Mouse (Mus musculus) neural tube, embryonic 12.5 days (tissue): ENCODE results near the gene Slc4a4. TPM values are rescaled to one million over a fixed set of nuclear protein-coding genes. Genes with fewer than 3 reads are reported as not detected.

ENCODE experiments used
- ATAC-seq: fragments of 200-750 bp; cut with Nextera tagmentation; 2 replicates; pipeline ENCODE4 v1.8.0; 2017; ENCODE audit warnings: low read depth, mild to moderate bottlenecking, moderate TSS enrichment, moderate library complexity; ENCODE audit not compliant: low FRiP score
- H3K27ac ChIP-seq: fragments of 300-500 bp; sonication (generic); 2 replicates; pipeline ENCODE4 v1.5.1; 2016
- H3K27me3 ChIP-seq: fragments of 300-500 bp; sonication (generic); replicated peaks from 2 replicates; pipeline ENCODE4 v1.6.1; 2016; ENCODE audit warnings: mild to moderate bottlenecking
- H3K36me3 ChIP-seq: fragments of 300-500 bp; sonication (generic); 2 replicates; pipeline ENCODE4 v1.6.1; 2016; ENCODE audit warnings: mild to moderate bottlenecking
- H3K4me1 ChIP-seq: fragments of 300-500 bp; sonication (generic); 2 replicates; pipeline ENCODE4 v1.6.1; 2016
- H3K4me2 ChIP-seq: fragments of 300-500 bp; sonication (generic); replicated peaks from 2 replicates; pipeline ENCODE4 v1.6.1; 2016; ENCODE audit warnings: mild to moderate bottlenecking
- H3K4me3 ChIP-seq: fragments of 300-500 bp; sonication (generic); 2 replicates; pipeline ENCODE4 v1.5.1; 2016
- H3K9ac ChIP-seq: fragments of 300-500 bp; sonication (generic); 2 replicates; pipeline ENCODE4 v1.6.1; 2016; ENCODE audit warnings: mild to moderate bottlenecking
- H3K9me3 ChIP-seq: fragments of 300-500 bp; sonication (generic); 2 replicates; pipeline ENCODE4 v1.6.1; 2016; ENCODE audit warnings: mild to moderate bottlenecking
- WGBS: fragments of 180-500 bp; shearing (Covaris S2); methylation state at CpG from one replicate; pipeline ENCODE4 v1.1.7; 2016; 5-methylcytosine and 5-hydroxymethylcytosine counted together
- polyA plus RNA-seq: library from polyadenylated mRNA; unstranded; fragments of >200 nt; fragmentation: Nextera tagmentation; extraction: Ambion mirVana; gene quantifications from 2 replicates; pipeline ENCODE4 v1.2.1, GENCODE M21; 2016

Slc4a4 gene
- polyA plus RNA-seq, 1 experiment from 2014 or later, result 3.9 TPM

GRCm38 (mm10) chr5:89223744-89224368 is 337.2 kb downstream of the Slc4a4 start:
- H3K9me3 ChIP-seq, result no peaks in the 10 kb centered on the region
- H3K4me2 ChIP-seq, result no peak overlapping the region
- no peak overlapping the region for H3K9ac ChIP-seq
- no peaks in the 10 kb centered on the region for H3K27me3 ChIP-seq
- ATAC-seq, result no peak
- WGBS, result 79% methylated on average over 9 of the region's 9 CpGs
- H3K4me1 ChIP-seq, result no peaks in the 10 kb centered on the region
- no peak overlapping the region for H3K27ac ChIP-seq
- H3K4me3 ChIP-seq, result no peak overlapping the region
- H3K36me3 ChIP-seq, result no peaks in the 10 kb centered on the region

- no peaks in the 10 kb centered on the region for H3K9me3 ChIP-seq
- 86% methylated on average over 2 of the region's 2 CpGs for WGBS
These were observed 341.3 kb downstream of the Slc4a4 start for GRCm38 (mm10) chr5:89227948-89228347.

DNA sequence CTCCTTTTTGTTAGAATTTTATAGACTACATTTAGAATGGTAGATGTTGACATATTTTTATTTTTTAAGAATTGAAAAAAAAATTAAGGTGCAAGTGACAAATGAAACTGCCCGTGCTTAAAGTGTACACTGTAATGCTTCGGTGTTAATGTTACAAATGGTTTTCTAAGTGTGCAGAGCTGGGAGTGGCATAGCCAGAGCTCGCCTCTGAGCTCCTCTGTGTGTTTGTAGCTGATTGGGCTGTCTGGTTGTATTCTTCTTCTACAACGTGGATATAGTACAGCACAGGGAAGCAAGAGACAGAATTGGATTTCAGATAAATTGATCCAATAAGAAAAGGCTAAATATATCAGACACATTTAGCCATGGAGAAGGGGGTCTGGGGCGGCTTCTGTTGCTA is 343.0 kb downstream of the Slc4a4 start:
- H3K27me3 ChIP-seq, result no peaks in the 10 kb centered on the region
- H3K4me2 ChIP-seq, result no peak overlapping the region
- no peak overlapping the region for H3K27ac ChIP-seq
- no peaks in the 10 kb centered on the region for H3K36me3 ChIP-seq
- H3K9ac ChIP-seq, result no peak overlapping the region
- H3K9me3 ChIP-seq, result no peaks in the 10 kb centered on the region
- H3K4me1 ChIP-seq, result no peaks in the 10 kb centered on the region
- WGBS, result 88% methylated on average over 5 of the region's 5 CpGs
- no peak overlapping the region for H3K4me3 ChIP-seq
- no peak for ATAC-seq

More at GRCm38 (mm10) chr5:89227948-89228347, 341.3 kb downstream of the Slc4a4 start:
- Histone ChIP-seq H3K36me3 (no peaks in the 10 kb centered on the region), H3K4me3 (no peak overlapping the region), H3K27ac (no peak overlapping the region), H3K4me1 (no peaks in the 10 kb centered on the region), H3K4me2 (no peak overlapping the region), H3K9ac (no peak overlapping the region), H3K27me3 (no peaks in the 10 kb centered on the region)
- no peak for ATAC-seq

GRCm38 (mm10) chr5:89232313-89232712 is 345.7 kb downstream of the Slc4a4 start:
- Histone ChIP-seq H3K4me2 (no peak overlapping the region), H3K36me3 (no peaks in the 10 kb centered on the region), H3K4me3 (no peak overlapping the region), H3K9ac (no peak overlapping the region), H3K9me3 (no peaks in the 10 kb centered on the region), H3K4me1 (no peaks in the 10 kb centered on the region), H3K27me3 (no peaks in the 10 kb centered on the region), H3K27ac (no peak overlapping the region)
- no peak for ATAC-seq
- WGBS, result 87% methylated on average over 7 of the region's 7 CpGs

GRCm38 (mm10) chr5:89251806-89252205 is 365.2 kb downstream of the Slc4a4 start:
- ATAC-seq, result no peak
- Histone ChIP-seq H3K9me3 (no peaks in the 10 kb centered on the region), H3K27me3 (no peaks in the 10 kb centered on the region), H3K27ac (no peak overlapping the region), H3K4me3 (no peak overlapping the region), H3K9ac (no peak overlapping the region), H3K4me1 (no peaks in the 10 kb centered on the region), H3K4me2 (no peak overlapping the region), H3K36me3 (no peaks in the 10 kb centered on the region)
- WGBS, result 85% methylated on average over 5 of the region's 5 CpGs

DNA sequence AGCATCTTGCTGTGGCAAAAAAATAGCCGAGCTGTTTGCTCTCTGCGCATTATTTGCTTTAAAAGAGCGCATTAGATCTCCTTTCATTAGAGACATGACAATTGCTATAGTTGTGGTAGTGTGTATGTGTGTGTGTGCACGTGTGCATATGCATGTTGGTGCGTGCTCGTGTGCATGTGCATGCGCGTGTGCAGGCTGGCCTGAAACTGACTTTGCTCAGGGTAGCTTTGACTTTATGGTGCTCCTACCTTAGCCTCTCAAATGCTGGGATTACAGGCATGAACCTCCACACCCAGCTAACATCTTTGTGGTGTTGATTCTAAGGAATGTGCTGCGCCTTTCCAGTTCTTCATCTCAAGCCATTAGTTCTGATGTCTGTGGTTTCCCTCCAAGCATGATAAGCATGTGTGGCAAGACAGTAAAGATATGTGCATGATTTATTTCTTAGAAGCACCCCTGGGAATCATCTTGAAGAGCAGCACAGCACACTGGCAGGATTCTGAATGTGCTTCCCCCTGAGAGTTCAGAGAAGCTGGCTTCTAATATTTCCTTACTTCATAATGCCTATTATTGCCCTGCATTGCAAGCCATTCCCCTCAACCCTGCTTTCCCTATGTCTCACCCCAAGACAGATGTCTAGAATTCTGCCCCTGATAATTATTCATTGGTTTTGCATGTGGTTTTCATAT is 373.3 kb downstream of the Slc4a4 start:
- Histone ChIP-seq H3K27me3 (no peaks in the 10 kb centered on the region), H3K4me2 (no peak overlapping the region), H3K27ac (no peak overlapping the region), H3K36me3 (no peaks in the 10 kb centered on the region), H3K9ac (no peak overlapping the region), H3K4me1 (no peaks in the 10 kb centered on the region), H3K4me3 (no peak overlapping the region), H3K9me3 (no peaks in the 10 kb centered on the region)
- peak; percentile 80 for ATAC-seq
- 93% methylated on average over 9 of the region's 9 CpGs for WGBS

- no peak for ATAC-seq
- Histone ChIP-seq H3K27me3 (no peaks in the 10 kb centered on the region), H3K9ac (no peak overlapping the region), H3K27ac (no peak overlapping the region), H3K4me3 (no peak overlapping the region), H3K9me3 (no peaks in the 10 kb centered on the region), H3K36me3 (no peaks in the 10 kb centered on the region), H3K4me1 (no peaks in the 10 kb centered on the region), H3K4me2 (no peak overlapping the region)
- WGBS, result 84% methylated on average over 2 of the region's 2 CpGs
These were observed 390.4 kb downstream of the Slc4a4 start for GRCm38 (mm10) chr5:89277049-89277448.

GRCm38 (mm10) chr5:89277616-89278015 is 391.0 kb downstream of the Slc4a4 start:
- Histone ChIP-seq H3K27me3 (no peaks in the 10 kb centered on the region), H3K27ac (no peak overlapping the region), H3K4me1 (no peaks in the 10 kb centered on the region), H3K9ac (no peak overlapping the region), H3K4me3 (no peak overlapping the region), H3K4me2 (no peak overlapping the region), H3K36me3 (no peaks in the 10 kb centered on the region), H3K9me3 (no peaks in the 10 kb centered on the region)
- WGBS, result 76% methylated on average over 5 of the region's 5 CpGs
- no peak for ATAC-seq

- Histone ChIP-seq H3K9ac (no peak overlapping the region), H3K4me2 (no peak overlapping the region), H3K4me3 (no peak overlapping the region), H3K27me3 (no peaks in the 10 kb centered on the region), H3K27ac (no peak overlapping the region), H3K36me3 (no peaks in the 10 kb centered on the region), H3K9me3 (no peaks in the 10 kb centered on the region), H3K4me1 (no peaks in the 10 kb centered on the region)
- ATAC-seq, result no peak
These were observed 391.7 kb downstream of the Slc4a4 start for GRCm38 (mm10) chr5:89278309-89278708.

- H3K9me3 ChIP-seq, result no peaks in the 10 kb centered on the region
- no peaks in the 10 kb centered on the region for H3K36me3 ChIP-seq
- no peak overlapping the region for H3K9ac ChIP-seq
- no peak overlapping the region for H3K27ac ChIP-seq
- no peak overlapping the region for H3K4me2 ChIP-seq
- no peak overlapping the region for H3K4me3 ChIP-seq
- WGBS, result 75% methylated on average over 3 of the region's 3 CpGs
- H3K4me1 ChIP-seq, result no peaks in the 10 kb centered on the region
- ATAC-seq, result no peak
- H3K27me3 ChIP-seq, result no peaks in the 10 kb centered on the region
These were observed 393.8 kb downstream of the Slc4a4 start for GRCm38 (mm10) chr5:89280312-89280863.
